Mouse (Mus musculus) liver, postnatal 0 days (tissue): ENCODE measurements around the gene Ddx54.
A peak's percentile ranks its signal among the peaks of the same experiment; 100 is the strongest.

Source experiments
- CTCF ChIP-seq: sonication (generic); IDR thresholded peaks from 2 replicates; pipeline ENCODE4 v1.5.1; 2016; ENCODE audit warnings: antibody characterized with exemption, low read depth
- EP300 ChIP-seq: IDR thresholded peaks from 2 replicates; pipeline ENCODE4 v1.6.1; 2016; ENCODE audit warnings: antibody characterized with exemption, low read depth, mild to moderate bottlenecking

GRCm38 (mm10) chr5:120605688-120606087 lies 6.9 kb upstream of the Ddx54 start:
- TF ChIP-seq EP300 (no peak), CTCF (peak; percentile 95)
